Mouse (Mus musculus) heart, embryonic 11.5 days (tissue): ENCODE data around the gene Olfr522. TPM values are rescaled to one million over a fixed set of nuclear protein-coding genes. Genes with fewer than 3 reads are reported as not detected.
A peak's percentile ranks its signal among the peaks of the same experiment; 100 is the strongest.

Experiments used
- ATAC-seq: fragments of 200-750 bp; cut with Nextera tagmentation; replicated peaks from 2 replicates; pipeline ENCODE4 v1.8.0; 2017; ENCODE audit warnings: moderate library complexity; ENCODE audit not compliant: insufficient number of reproducible peaks, low FRiP score, low TSS enrichment
- H3K27ac ChIP-seq: fragments of 300-500 bp; sonication (generic); 2 replicates; pipeline ENCODE4 v1.5.1; 2014; ENCODE audit warnings: mild to moderate bottlenecking, low read depth, low read length
- H3K27me3 ChIP-seq: fragments of 300-500 bp; sonication (generic); 2 replicates; pipeline ENCODE4 v1.6.1; 2014; ENCODE audit warnings: mild to moderate bottlenecking, low read length, mixed read lengths; ENCODE audit not compliant: control insufficient read depth, insufficient read depth
- H3K36me3 ChIP-seq: fragments of 300-500 bp; sonication (generic); 2 replicates; pipeline ENCODE4 v1.6.1; 2014; ENCODE audit warnings: mild to moderate bottlenecking, low read length, moderate library complexity, mixed read lengths; ENCODE audit not compliant: control insufficient read depth, insufficient read depth
- H3K4me1 ChIP-seq: fragments of 300-500 bp; sonication (generic); 2 replicates; pipeline ENCODE4 v1.6.1; 2014; ENCODE audit warnings: low read length; ENCODE audit not compliant: control insufficient read depth, insufficient read depth
- H3K4me2 ChIP-seq: fragments of 300-500 bp; sonication (generic); 2 replicates; pipeline ENCODE4 v1.6.1; 2014; ENCODE audit warnings: mild to moderate bottlenecking, moderate library complexity
- H3K4me3 ChIP-seq: fragments of 300-500 bp; sonication (generic); 2 replicates; pipeline ENCODE4 v1.5.1; 2014; ENCODE audit warnings: low read depth, low read length
- H3K9ac ChIP-seq: fragments of 300-500 bp; sonication (generic); 2 replicates; pipeline ENCODE4 v1.6.1; 2014; ENCODE audit warnings: mild to moderate bottlenecking, low read depth, low read length, moderate library complexity
- H3K9me3 ChIP-seq: fragments of 300-500 bp; sonication (generic); replicated peaks from 2 replicates; pipeline ENCODE4 v1.6.1; 2016; ENCODE audit warnings: low read length; ENCODE audit not compliant: control insufficient read depth
- WGBS: fragments of 180-500 bp; shearing (Covaris S2); extraction: QIAGEN DNeasy Blood & Tissue Kit; methylation state at CpG from one replicate; pipeline ENCODE4 v1.1.7; 2014; ENCODE audit not compliant: insufficient replicate concordance; 5-methylcytosine and 5-hydroxymethylcytosine counted together
- polyA plus RNA-seq: library from polyadenylated mRNA; unstranded; fragments of >200 nt; fragmentation: Nextera tagmentation; extraction: Ambion mirVana; gene quantifications from 2 replicates; pipeline ENCODE4 v1.2.1, GENCODE M21; 2014

Olfr522 gene
- polyA plus RNA-seq, 1 experiment from 2014 or later = not detected

DNA sequence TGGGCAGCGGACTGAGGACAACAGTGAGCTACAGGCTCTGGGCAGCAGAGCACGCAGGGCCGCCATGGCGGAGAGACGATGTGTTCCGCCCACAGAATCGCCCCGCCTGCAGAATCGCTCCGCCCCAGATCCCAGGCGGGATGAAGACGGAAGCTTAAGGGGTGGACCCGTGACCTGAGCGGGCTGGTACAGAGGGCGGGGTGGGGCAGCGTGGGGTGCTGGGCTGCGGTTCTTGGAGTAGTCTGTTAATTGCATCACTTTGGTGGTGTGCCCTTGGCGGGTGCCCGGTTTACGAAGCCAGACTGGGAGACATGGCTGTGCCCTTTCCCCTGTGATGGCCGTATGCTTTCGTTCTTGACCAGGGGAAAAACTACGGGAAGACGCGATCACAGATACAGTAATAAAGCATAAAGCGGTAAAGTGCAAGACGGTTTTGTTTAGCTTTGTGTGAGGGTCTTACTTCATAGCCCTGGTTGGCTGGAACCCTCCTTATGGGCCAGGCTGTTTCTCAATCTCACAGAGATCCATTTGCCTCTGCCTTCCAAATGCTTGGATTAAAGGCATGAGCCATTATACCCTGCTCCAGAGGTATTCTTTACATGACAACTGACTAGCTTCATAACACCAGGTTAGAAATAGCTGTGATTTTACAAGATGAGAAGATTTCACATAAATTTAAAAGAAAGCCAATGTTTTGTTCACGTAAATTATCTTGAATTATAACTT, 48.1 kb downstream of the Olfr522 start, which contains the start of gene Echs1:
Gene Echs1 (minus strand): TSS at position 148 of the 726 bp plus-strand sequence.
- Histone ChIP-seq H3K4me1 (peaks cover 3% of the 10 kb centered on the region; the same call in 1 of the 2 replicates), H3K4me3 (peak within 1 kb of the TSS; percentile 80), H3K27ac (peak within 1 kb of the TSS; percentile 79), H3K36me3 (peaks cover 4% of the 10 kb centered on the region; the same call in 1 of the 2 replicates), H3K4me2 (peak within 1 kb of the TSS; percentile 93), H3K9ac (peak within 1 kb of the TSS; percentile 92), H3K9me3 (no peaks in the 10 kb centered on the region), H3K27me3 (no peaks in the 10 kb centered on the region)
- WGBS = 4% methylated on average over 28 of the region's 28 CpGs
- ATAC-seq = peak; percentile 97

DNA sequence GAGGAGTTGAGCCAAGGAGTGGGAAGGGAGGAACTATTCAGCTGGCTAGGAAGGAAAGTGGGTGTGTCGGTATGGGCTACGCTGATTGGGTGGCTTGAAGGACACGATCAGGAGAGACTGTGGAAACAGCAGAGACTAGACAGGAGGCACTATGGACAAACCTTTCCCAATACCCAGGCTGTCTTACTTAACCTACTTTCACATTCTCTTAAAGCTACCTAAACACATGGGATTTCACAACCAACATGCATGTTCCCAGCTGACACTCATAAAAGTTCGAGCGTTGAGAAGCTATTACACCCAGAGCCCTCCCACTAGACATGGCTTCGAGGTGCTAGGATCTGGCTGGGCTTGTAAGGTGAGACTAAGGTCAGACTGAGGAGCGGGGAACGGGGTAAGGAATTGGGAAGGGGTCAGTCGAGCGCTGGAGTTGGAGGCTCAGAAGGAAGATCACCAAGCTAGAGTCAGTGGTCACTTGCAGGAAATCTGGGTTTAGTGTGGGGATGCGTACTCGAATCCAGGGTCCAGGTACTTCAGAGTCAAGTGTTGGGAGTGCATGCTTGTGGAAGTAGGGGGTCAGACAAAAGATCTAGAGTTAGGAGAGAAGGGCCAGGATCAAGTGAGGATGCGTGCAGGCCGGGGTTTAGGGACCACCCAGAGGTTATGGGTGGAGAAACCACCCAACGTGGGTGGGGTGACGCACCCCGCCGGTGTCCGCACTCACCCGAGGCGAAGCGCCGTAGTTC, 48.8 kb downstream of the Olfr522 start, which contains the start of gene Paox:
Gene Paox (plus strand): TSS at position 217 of the 746 bp plus-strand sequence.
- Histone ChIP-seq H3K27ac (peak within 1 kb of the TSS; percentile 79), H3K36me3 (peaks cover 10% of the 10 kb centered on the region), H3K9me3 (no peaks in the 10 kb centered on the region), H3K4me2 (peak within 1 kb of the TSS; percentile 93), H3K9ac (peak within 1 kb of the TSS; percentile 92), H3K4me3 (peak within 1 kb of the TSS; percentile 80), H3K27me3 (no peaks in the 10 kb centered on the region), H3K4me1 (peaks cover 3% of the 10 kb centered on the region; the same call in 1 of the 2 replicates)
- 2% methylated on average over 23 of the region's 23 CpGs for WGBS
- ATAC-seq = peak; percentile 77

DNA sequence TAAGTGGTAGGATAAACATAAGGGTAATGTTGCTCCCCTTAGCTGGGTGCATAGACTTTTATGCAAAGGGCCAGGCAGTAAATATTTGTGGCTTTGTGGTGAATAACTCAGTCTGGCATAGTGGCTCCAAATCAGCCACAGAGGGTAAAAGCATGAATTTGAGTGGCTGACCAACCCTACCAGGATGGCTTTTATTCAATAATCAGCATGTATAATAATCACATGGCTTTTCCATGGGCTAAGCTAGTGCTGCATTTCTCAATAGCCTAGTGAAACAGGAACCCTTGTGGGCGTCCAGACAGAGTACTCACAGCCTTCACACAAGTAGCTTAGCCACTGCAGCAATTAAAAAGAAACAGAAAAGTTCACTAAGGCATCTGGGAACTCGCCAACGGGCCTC, 52.6 kb downstream of the Olfr522 start:
- Histone ChIP-seq H3K4me1 (peaks cover 3% of the 10 kb centered on the region; the same call in 1 of the 2 replicates), H3K4me2 (no peak overlapping the region), H3K4me3 (no peak overlapping the region), H3K9me3 (no peaks in the 10 kb centered on the region), H3K27me3 (no peaks in the 10 kb centered on the region), H3K36me3 (peaks cover 20% of the 10 kb centered on the region), H3K27ac (no peak overlapping the region), H3K9ac (no peak overlapping the region)
- no peak for ATAC-seq
- 65% methylated on average over 3 of the region's 3 CpGs for WGBS

Other genes with a start within 250 kb of the Olfr522 start
- not detected in 2 replicates for gene Utf1, start 221.0 kb downstream of the Olfr522 start, polyA plus RNA-seq
- gene 6430531B16Rik, start 186.0 kb downstream of the Olfr522 start, polyA plus RNA-seq = 0.21 and 0.29 TPM in 2 replicates
- gene Adam8, start 172.2 kb downstream of the Olfr522 start, polyA plus RNA-seq = 1.0 and 1.4 TPM in 2 replicates
- 31.9 and 34.3 TPM in 2 replicates for gene Zfp511, start 128.4 kb downstream of the Olfr522 start, polyA plus RNA-seq
- gene Tubgcp2, start 128.1 kb downstream of the Olfr522 start, polyA plus RNA-seq = 37.3 and 42.1 TPM in 2 replicates
- gene Msx3, start 115.7 kb downstream of the Olfr522 start, polyA plus RNA-seq = 0.14 TPM in 1 of 2 replicates, not detected in the other
- gene Caly, start 82.2 kb downstream of the Olfr522 start, polyA plus RNA-seq = 0.24 and 0.54 TPM in 2 replicates
- not detected in 2 replicates for gene Prap1, start 71.4 kb downstream of the Olfr522 start, polyA plus RNA-seq
- gene Fuom, start 62.3 kb downstream of the Olfr522 start, polyA plus RNA-seq = 69.3 and 71.7 TPM in 2 replicates
- 17.1 and 19.0 TPM in 2 replicates for gene Paox, start 49.0 kb downstream of the Olfr522 start, polyA plus RNA-seq
- 179 and 198 TPM in 2 replicates for gene Echs1, start 48.3 kb downstream of the Olfr522 start, polyA plus RNA-seq
- 24.8 and 33.7 TPM in 2 replicates for gene Mtg1, start 27.2 kb downstream of the Olfr522 start, polyA plus RNA-seq
- 0.04 TPM in 1 of 2 replicates, not detected in the other for gene Sprn, start 9.9 kb downstream of the Olfr522 start, polyA plus RNA-seq
- not detected in 2 replicates for gene Olfr523, start 8.5 kb upstream of the Olfr522 start, polyA plus RNA-seq
- gene Olfr524, start 41.2 kb upstream of the Olfr522 start, polyA plus RNA-seq = not detected in 2 replicates
- not detected in 2 replicates for gene Cd163l1, start 53.5 kb upstream of the Olfr522 start, polyA plus RNA-seq
- not detected in 2 replicates for gene 5830411N06Rik, start 82.5 kb upstream of the Olfr522 start, polyA plus RNA-seq
- gene Olfr525, start 156.1 kb upstream of the Olfr522 start, polyA plus RNA-seq = not detected in 2 replicates
- gene Olfr527, start 169.3 kb upstream of the Olfr522 start, polyA plus RNA-seq = not detected in 2 replicates
- gene Olfr60, start 196.9 kb upstream of the Olfr522 start, polyA plus RNA-seq = not detected in 2 replicates
- gene Olfr530, start 211.6 kb upstream of the Olfr522 start, polyA plus RNA-seq = not detected in 2 replicates
- gene Olfr531, start 238.2 kb upstream of the Olfr522 start, polyA plus RNA-seq = not detected in 2 replicates